Mouse (Mus musculus) heart, adult 18-20 months (tissue): ENCODE results near the gene Usp47. TPM values are rescaled to one million over a fixed set of nuclear protein-coding genes. Genes with fewer than 3 reads are reported as not detected.

Experiments
- DNase-seq, 2 experiments: peaks; one replicate each; pipeline ENCODE4 v3.0.0; 2021 to 2022; ENCODE audit warnings: mixed read lengths in 1 of 2
- total RNA-seq, 2 experiments: library from RNA; stranded (reverse); gene quantifications; 2 replicates each; pipeline ENCODE4 v1.2.3; 2021

The Usp47 gene
- total RNA-seq, 2 experiments from 2014 or later = 83.2 to 89.4 TPM

DNA sequence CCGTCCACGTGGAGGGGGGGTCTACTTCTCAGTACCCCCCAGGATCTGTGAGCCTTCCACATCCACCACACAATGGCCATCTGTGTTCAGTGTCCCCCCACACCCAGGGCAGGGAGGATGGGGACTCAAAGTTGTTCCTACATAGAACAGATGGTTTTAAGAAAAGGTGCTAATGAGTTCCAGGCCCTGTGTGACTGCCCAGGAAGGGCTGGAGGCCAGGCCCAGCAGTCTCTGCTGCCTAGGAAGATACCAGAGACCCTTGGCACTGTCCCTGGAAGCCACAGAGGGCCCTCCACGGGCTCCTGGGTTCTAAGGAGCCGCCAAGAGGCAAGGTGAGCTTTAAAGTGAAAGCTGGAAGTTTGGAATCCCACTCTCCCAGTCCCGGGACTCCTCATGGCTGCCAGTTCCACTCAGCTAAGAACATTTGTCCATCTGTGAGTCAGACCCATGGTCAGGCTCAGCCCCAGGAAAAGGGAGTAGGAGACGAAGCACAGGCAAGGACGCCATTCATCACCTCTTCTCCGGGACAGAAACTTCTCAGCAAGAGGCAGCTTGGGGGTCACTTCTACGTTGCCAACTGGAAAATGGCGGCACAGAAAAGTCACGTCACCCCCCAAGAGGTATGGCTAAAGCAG lies 98.7 kb downstream of the Usp47 start:
- no peak for DNase-seq

DNA sequence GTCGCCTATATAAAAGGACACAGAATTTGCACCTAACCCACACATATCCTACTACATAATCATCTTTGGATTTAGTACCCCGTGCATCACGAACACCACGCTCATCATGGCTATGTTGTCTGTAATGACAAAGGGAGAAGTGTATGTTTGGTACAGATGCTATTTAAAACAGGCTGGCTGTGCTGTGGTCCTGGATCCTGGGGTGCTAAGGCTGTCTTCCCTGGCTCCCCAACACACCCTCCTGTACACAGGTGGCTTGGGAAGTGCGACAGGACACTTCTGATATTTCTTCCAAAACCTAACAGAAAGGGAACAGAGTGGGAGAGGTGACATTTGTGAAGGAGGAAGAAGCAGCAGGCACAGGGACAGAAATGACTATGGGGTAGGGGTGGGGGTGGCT lies 100.3 kb downstream of the Usp47 start:
- no peak for DNase-seq

DNA sequence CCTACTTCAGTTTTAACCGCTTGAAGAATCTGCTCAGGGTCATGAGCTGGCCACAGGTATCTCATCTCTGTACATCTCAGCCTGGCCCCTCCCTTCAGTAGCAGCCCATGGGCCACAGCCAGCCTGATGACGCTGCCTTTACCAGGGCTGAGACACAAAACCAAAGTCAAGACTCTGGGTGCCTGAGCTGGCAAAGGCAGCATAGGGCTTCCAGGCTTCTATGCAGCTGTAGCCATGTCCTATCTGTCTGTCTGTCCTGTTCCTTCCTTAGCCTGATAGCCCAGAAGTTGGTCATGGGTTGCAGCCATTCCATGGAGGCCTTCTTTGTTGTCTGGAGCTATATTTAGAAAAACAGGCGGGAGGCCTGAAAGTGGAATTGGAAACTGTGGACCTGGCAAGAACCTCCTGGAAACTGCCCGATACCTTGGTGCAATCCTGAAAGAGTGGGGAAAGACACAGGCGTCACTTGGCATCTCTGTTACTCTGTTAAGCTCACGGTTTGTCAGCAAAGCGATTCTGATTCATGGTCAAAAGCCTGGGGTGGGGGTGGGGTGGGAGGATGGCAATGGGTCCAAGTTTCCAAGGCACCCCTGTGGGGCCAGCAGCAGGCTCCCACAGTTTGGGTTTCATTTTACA lies 102.4 kb downstream of the Usp47 start:
- DNase-seq = peak; percentile 54 to 55

GRCm38 (mm10) chr7:112127085-112127637 lies 103.9 kb downstream of the Usp47 start:
- no peak for DNase-seq

DNA sequence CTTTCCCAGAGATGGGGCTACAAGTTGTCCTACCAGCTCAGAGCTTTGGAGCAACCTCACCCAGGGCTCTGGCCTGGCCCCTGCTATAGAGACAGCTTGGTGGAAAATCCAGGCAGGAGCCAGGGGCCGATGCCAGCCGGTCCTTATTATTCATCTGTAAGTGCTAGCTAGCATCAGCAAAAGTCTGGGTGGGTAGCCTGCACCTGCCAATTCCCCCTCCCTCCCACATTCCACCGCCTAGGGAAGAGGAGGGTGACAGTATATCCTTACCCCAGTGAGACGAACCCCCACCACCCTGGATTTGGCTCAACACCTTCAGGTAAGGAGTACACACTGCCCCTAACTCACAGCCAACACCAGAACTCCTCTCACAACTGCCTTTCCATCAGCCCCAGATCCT lies 104.7 kb downstream of the Usp47 start:
- DNase-seq = peak in 1 of 2 experiments; percentile 41

DNA sequence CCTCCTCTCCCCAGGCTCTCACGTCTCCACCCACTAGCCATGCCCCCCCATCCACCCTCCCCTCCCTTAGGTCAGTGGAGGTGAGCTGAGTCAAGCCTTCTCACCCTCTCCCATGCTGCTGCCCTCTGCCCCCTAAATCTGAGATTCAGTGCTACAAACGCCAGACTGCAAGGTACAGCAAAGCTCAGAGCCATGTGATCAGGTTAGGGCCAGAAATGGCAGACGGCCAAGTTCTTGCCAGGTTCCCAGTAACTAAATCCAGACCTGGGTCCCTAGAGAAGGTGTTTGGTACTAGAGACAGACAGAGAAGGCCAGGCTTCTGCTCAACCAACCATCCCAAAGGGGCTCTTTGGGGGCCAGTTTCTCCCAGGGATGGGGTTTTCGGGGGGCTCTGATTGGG lies 105.5 kb downstream of the Usp47 start:
- peak; percentile 42 to 47 for DNase-seq

DNA sequence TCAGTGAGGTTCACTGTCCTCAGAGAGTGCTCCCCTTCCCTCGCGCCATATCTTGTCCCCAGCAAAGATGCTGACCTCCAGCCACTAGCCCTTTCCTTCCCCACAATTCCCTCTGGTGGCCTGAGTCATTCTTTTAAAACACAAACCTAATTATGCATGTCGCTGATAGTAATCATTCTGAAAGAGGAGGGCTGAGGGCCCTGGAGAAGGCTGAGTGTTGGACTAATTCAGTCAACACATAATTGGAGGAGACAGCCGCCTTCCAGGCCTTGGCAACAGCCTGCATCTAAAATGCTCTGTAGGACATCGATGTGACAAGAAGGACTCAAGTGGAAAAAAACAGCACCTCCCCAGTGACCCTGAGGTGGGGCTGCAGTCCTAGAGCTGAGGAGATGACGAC lies 106.5 kb downstream of the Usp47 start:
- no peak for DNase-seq

GRCm38 (mm10) chr7:112130660-112131059 lies 107.4 kb downstream of the Usp47 start:
- no peak for DNase-seq

- DNase-seq = no peak
Measured at GRCm38 (mm10) chr7:112132005-112132404, 108.7 kb downstream of the Usp47 start.

- DNase-seq = no peak
Measured at GRCm38 (mm10) chr7:112133277-112133676, 110.0 kb downstream of the Usp47 start.

DNA sequence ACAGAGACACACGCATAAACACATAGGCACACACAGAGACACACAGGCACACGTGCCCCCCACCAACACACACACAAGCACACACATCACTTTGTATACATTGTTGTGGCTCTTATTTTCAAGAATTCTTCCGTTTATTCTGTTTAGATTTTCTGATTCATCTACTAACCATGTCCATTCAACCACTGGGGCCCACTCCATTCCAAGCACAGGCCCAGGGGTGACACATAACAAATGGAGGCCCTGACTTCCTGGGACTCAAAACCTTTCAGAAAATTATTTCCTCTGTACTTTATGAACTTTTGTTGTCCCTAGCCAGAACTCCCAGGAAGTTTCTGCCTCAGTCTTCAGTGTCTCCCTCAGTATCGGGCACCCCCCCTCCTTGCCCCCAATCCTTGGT lies 111.9 kb downstream of the Usp47 start:
- no peak for DNase-seq

DNA sequence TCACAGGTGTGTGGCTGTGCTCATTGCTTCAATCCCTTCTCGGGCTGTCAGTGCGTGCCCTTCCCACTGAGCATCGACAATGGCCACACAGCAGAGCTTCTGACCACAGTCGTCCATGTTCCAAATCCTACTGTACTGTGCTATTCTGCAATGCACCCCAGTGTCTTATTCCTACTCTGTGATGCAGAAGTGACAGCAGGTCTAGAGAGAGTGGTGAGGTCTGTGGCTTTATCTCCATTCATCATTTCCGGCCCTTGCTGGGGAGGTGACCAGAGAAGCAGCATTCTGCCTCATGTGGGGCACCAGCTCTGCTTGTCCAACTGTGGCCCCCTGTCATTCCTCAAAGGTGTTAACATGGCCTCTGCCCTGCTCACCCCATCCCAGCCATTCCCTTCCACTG lies 113.2 kb downstream of the Usp47 start:
- no peak for DNase-seq

- DNase-seq = no peak
Measured at GRCm38 (mm10) chr7:112138168-112138508, 114.8 kb downstream of the Usp47 start.

DNA sequence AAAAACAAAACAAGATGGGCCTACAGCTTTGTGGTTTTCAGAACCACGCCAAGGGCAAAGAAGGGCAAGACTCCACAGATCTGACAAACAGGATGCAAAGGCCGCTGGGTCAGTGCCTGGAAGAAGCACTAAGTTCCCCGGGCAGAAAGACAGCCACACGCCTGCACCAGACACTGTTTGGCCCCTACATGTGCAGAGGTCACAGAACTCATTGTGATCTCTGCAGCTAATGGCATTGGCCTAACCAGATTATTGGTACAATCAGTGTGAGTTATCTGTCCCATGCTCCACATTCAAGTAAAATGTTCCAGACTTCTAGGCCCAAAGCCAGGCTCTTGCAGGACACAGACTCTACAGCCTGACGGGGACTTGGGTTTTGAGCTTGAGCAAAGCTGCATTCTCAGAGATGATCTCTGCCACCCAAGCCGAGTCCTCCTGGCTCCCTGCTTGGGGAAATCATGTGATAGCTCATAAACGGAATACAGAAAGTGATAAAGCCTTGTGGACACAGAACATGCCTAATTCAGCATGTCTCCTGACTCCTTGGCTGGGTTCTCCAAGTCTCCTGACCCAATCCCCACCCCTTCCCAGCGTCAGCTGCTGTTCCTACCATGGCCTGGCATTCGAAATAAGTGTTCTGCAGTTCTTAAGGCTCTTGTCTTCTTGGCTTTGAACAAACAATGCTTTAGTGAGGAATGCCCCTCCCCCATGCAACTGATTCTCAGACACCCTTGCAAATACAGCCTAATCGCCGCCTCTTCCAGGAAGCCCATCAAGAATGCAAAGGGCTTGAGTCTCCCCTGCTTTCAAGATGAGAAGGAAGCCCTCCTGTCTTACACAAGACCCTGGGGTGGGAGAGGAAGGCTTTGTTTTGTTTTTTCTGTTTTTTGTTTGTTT lies 115.5 kb downstream of the Usp47 start:
- DNase-seq = peak; percentile 67 to 75

DNA sequence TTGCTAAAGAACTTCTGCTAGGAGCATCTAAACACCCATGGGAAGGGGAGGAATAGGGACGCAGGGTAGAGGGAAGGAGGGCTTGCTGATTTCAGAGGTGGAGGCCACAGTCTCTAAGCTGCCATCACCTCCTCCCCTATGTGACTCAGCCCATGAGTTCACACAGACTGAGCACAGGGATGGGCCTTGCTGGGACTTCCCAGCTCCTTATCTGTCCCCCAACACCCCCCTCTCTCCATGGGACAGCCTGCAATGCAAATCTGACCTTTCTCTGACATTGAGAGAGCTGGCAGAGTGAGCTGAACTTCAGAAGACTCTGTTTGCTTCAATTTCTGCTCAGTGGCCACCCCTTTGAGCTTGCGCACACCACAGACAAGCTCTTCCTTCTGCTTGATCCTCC lies 117.4 kb downstream of the Usp47 start:
- DNase-seq = no peak

DNA sequence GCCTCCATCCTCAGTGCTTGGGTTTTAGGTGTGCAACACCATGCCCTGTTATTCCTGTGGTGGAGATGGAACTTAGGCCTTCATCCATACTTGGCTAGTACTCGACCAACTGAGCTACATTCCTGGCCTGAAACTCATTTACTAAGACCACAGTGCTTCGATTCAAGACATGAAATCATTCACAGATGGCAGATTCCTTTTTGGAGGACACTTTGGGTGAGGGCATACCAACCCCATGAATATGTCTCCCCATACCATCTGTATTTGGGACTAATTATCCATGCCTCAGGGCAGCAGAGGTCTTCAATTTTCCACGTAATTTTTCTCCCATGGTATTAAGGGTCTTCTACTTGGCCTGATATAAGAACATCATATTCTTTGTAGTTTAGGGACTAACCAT lies 119.3 kb downstream of the Usp47 start:
- DNase-seq = no peak

DNA sequence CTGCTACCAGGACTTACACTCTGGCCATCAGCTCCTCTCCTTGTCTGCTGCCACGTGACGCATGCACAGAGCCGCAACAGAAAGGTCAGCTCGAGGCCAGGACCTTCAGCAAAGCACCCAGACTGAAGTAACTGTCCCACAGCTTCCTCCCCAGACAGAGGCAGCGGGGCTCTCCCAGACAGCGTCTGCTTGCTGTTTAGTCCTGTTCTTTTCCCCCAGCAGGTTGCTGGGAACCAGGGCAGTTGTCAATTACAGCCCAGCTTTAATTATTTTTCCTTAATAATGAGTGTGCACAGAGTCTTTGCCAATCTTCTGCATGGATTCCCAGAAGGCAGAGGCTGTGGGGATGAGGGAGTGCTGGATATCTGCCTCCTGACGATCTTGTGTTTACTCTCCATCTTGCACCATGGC lies 119.8 kb downstream of the Usp47 start:
- no peak for DNase-seq

DNA sequence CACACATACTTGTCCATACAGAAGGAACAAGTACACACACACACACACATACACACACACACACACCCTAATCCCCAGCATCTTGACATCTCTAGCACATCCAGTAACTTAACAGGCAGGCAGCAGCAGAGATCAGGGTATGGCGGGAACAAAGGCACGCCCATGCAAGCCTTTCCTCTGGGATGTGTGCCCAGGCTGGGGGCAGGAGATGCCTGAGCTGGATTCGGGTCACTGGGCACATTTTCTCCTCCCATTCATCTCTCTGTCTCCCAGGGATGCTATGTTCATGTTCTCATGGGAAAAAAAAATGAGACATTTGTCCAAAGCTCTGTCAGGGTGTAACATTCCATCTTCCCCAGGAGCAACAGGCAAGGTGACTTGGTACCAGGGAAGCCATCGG lies 120.7 kb downstream of the Usp47 start:
- DNase-seq = no peak

DNA sequence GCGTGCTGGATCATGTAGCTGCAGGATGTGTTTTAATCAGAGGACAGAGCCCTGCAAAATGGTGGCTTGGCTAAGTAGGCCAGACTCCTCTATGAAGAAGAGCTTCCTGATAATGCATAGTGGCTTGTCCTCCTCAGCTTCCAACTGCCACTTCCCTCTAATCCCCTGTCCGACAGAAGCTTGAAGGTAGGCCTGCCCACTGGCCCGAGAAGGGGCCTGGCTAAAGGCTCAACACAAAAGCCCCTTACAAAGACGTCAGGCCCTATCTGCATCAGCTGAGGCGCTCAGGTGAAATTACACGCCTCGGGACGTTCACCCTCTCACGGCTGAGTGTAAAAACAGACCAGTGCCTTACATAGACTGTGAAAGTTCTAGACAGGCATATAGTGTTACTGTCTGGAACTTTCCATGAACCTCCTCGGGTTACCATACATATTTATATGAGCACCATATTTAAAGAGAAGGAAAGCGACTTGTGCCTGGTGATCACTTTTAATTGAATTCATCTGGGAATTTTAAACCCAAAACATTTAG lies 121.4 kb downstream of the Usp47 start:
- DNase-seq = no peak

DNA sequence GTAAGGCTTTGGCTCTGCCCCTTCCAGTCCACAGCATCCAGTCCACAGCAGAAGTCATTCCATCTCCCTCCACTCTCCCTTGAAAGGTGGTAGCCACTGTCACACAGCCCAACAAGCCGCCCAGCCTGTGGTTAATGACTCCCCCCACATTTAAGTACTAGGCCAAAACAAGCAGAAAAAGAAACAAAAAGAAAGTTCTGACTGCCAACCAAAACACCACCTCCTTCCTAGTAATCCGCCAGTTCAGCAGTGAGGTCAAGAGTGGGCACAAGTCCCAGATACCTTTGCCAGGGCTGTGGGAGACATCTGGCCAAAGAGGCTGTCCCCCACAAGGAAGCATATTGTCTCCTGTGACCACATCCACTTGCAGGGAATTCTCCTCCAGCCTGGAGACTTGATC lies 124.7 kb downstream of the Usp47 start:
- peak; percentile 70 to 75 for DNase-seq

GRCm38 (mm10) chr7:112149113-112149512 lies 125.8 kb downstream of the Usp47 start:
- DNase-seq = peak in 1 of 2 experiments; percentile 30

- DNase-seq = no peak
Measured at GRCm38 (mm10) chr7:112154445-112154844, 131.1 kb downstream of the Usp47 start.

DNA sequence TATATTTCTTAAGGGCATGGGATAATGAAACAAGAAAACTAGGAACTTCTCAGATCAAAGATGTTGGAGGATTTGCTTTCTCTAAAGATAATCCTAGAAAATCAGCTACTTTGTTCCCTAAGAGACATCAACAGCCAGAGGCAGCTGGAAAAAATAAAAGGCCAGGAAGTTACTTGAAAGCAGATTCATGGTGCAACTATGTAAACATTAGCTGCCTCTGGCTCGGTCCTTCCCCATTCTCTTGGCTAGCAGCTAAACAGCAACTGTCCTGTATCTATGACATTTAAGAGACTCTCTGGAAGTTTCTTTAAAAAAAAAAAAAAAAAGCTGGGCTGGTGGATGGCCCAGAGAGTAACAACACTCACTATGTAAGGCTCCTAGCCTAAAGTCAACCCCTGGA lies 131.9 kb downstream of the Usp47 start:
- peak in 1 of 2 experiments; percentile 31 for DNase-seq
